Mouse (Mus musculus) forebrain, embryonic 12.5 days (tissue): ENCODE data around the gene Klhl35. TPM values are rescaled to one million over a fixed set of nuclear protein-coding genes. Genes with fewer than 3 reads are reported as not detected.
"Not testable (repeated sequence)": the region's sequence is repeated elsewhere in the genome, so short reads cannot be mapped to it uniquely, and the experiment has no call there.

Experiments
- ATAC-seq: fragments of 200-750 bp; cut with Nextera tagmentation; 2 replicates; pipeline ENCODE4 v1.8.0; 2017; ENCODE audit warnings: moderate TSS enrichment; ENCODE audit not compliant: low FRiP score
- H3K27ac ChIP-seq: fragments of 300-500 bp; sonication (generic); 2 replicates; pipeline ENCODE4 v1.5.1; 2016; ENCODE audit warnings: mild to moderate bottlenecking
- H3K27me3 ChIP-seq: fragments of 300-500 bp; sonication (generic); 2 replicates; pipeline ENCODE4 v1.6.1; 2016; ENCODE audit warnings: mild to moderate bottlenecking
- H3K36me3 ChIP-seq: fragments of 300-500 bp; sonication (generic); replicated peaks from 2 replicates; pipeline ENCODE4 v1.6.1; 2016; ENCODE audit warnings: mild to moderate bottlenecking
- H3K4me1 ChIP-seq: fragments of 300-500 bp; sonication (generic); 2 replicates; pipeline ENCODE4 v1.6.1; 2016
- H3K4me2 ChIP-seq: fragments of 300-500 bp; sonication (generic); 2 replicates; pipeline ENCODE4 v1.6.1; 2016; ENCODE audit warnings: mild to moderate bottlenecking, moderate library complexity
- H3K4me3 ChIP-seq: fragments of 300-500 bp; sonication (generic); replicated peaks from 2 replicates; pipeline ENCODE4 v1.5.1; 2016; ENCODE audit warnings: mild to moderate bottlenecking
- H3K9ac ChIP-seq: fragments of 300-500 bp; sonication (generic); 2 replicates; pipeline ENCODE4 v1.6.1; 2016; ENCODE audit warnings: mild to moderate bottlenecking
- H3K9me3 ChIP-seq: fragments of 300-500 bp; sonication (generic); 2 replicates; pipeline ENCODE4 v1.6.1; 2016
- WGBS: fragments of 180-500 bp; shearing (Covaris S2); methylation state at CpG from one replicate; pipeline ENCODE4 v1.1.7; 2016; 5-methylcytosine and 5-hydroxymethylcytosine counted together
- polyA plus RNA-seq: library from polyadenylated mRNA; unstranded; fragments of >200 nt; fragmentation: Nextera tagmentation; extraction: Ambion mirVana; gene quantifications from 2 replicates; pipeline ENCODE4 v1.2.1, GENCODE M21; 2016

Klhl35 gene
- polyA plus RNA-seq, 1 experiment from 2014 or later, result 6.8 TPM

DNA sequence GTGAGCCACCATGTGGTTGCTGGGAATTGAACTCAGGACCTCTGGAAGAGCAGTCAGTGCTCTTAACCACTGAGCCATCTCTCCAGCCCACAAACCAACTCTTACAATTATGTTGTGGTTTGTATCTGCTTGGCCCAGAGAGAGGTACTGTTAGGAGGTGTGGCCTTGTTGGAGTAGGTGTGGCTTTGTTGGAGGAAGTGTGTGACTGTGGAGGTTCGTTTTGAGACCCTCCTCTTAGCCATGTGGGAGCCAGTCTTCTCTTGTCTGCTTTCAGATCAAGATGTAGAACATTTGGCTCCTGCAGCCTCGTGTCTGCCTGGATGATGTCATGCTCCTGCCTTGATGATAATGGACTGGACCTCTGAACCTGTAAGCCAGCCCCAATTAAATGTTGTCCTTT is 42.4 kb downstream of the Klhl35 start:
- not testable (repeated sequence) for H3K4me2 ChIP-seq, H3K4me3 ChIP-seq, H3K27ac ChIP-seq, H3K27me3 ChIP-seq, H3K4me1 ChIP-seq, H3K9ac ChIP-seq, H3K36me3 ChIP-seq, ATAC-seq, H3K9me3 ChIP-seq
- WGBS, result 21% methylated on average over 2 of the region's 2 CpGs

DNA sequence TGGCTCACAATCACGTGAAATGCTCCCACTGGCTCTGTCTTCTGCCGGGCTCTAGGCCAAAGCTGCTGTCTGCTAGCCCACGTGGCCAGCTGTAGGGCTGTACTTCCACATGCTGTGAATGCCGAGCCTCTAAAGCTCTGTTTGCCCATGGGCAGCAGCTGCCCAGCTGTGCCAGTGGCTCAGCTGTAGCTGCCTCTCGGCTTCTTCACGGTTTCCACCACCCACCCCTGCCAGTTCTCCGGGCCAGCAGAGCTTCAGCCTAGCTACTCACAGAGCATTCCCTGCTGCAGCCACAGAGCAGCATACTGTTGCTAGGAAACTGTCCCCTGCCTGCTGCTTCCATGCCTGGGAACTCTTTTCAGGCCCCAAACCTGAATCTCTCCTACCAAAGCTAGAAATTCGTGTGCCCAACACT is 44.3 kb downstream of the Klhl35 start:
- Histone ChIP-seq H3K9me3 (0 out of 2 replicates have a peak, but pooled peaks cover 3% of the 10 kb centered on the region), H3K4me3 (no peak overlapping the region), H3K27ac (no peak overlapping the region), H3K36me3 (no peaks in the 10 kb centered on the region), H3K4me1 (peaks cover 5% of the 10 kb centered on the region), H3K4me2 (peak overlapping the region; percentile 33), H3K9ac (0 out of 2 replicates have a peak overlapping the region, but pooled peaks have one; percentile 2), H3K27me3 (no peaks in the 10 kb centered on the region; the same call in 1 of the 2 replicates)
- 11% methylated on average over 8 of the region's 8 CpGs for WGBS
- ATAC-seq, result no peak

DNA sequence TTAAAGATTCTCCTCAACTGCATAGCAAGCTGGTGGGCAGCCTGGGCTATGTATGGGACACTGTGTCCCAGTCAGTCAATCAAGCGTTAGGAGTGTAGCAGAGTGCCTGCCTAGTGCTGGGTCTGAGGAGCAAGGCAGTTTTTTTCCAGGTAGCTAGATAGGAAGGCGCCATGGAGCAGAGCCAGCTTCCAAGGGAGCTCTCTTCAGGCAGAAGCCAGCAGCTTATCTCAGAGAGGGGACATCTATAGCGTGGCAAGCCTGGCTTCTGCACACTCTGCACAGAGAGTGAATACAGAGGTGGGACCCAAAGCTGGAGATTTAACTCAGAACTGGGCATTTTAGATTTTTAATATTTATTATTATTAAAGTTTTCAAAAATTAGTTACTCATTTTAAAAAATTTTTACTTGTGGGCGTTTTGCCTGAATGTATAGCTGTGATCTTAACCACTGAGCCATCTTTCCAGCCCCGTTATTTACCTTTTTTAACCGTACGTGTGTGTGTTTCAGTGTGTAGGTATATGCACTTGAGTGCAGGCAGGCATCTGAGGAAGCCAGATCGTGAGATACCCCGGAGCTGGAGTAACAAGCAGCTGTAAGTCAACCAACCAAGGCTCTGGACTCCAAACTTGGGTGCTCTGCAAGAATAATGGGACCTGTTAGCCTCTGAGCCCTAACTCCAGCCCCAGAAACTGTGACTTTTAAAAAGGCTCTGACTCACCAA is 50.4 kb downstream of the Klhl35 start:
- no peaks in the 10 kb centered on the region; the same call in 1 of the 2 replicates for H3K27me3 ChIP-seq
- no peak overlapping the region for H3K4me2 ChIP-seq
- H3K9me3 ChIP-seq, result no peaks in the 10 kb centered on the region
- no peak for ATAC-seq
- WGBS, result 85% methylated on average over 9 of the region's 9 CpGs
- no peak overlapping the region for H3K4me3 ChIP-seq
- no peaks in the 10 kb centered on the region for H3K36me3 ChIP-seq
- no peak overlapping the region for H3K9ac ChIP-seq
- H3K4me1 ChIP-seq, result no peaks in the 10 kb centered on the region
- H3K27ac ChIP-seq, result no peak overlapping the region

DNA sequence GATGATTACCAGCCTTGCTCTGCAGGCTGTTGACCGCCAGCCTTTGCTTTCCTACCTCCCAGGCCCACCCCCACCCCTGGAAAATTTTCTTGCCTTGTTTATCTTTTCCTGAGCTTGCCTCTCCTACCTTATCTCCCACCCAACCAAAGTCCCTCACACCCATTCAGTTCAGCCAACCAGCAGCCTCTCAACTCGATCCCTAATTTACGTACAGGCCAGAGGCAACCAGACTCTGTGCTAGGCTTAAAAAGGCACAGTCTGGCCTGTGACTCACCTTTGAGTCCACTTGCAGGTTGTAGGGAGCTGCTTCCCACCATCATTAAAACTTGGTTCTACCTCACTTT is 51.0 kb downstream of the Klhl35 start:
- Histone ChIP-seq H3K9me3 (no peaks in the 10 kb centered on the region), H3K4me3 (no peak overlapping the region), H3K27me3 (no peaks in the 10 kb centered on the region; the same call in 1 of the 2 replicates), H3K36me3 (no peaks in the 10 kb centered on the region), H3K9ac (no peak overlapping the region), H3K4me1 (no peaks in the 10 kb centered on the region), H3K4me2 (no peak overlapping the region), H3K27ac (no peak overlapping the region)
- 91% methylated on average over 3 of the region's 3 CpGs for WGBS
- ATAC-seq, result no peak

DNA sequence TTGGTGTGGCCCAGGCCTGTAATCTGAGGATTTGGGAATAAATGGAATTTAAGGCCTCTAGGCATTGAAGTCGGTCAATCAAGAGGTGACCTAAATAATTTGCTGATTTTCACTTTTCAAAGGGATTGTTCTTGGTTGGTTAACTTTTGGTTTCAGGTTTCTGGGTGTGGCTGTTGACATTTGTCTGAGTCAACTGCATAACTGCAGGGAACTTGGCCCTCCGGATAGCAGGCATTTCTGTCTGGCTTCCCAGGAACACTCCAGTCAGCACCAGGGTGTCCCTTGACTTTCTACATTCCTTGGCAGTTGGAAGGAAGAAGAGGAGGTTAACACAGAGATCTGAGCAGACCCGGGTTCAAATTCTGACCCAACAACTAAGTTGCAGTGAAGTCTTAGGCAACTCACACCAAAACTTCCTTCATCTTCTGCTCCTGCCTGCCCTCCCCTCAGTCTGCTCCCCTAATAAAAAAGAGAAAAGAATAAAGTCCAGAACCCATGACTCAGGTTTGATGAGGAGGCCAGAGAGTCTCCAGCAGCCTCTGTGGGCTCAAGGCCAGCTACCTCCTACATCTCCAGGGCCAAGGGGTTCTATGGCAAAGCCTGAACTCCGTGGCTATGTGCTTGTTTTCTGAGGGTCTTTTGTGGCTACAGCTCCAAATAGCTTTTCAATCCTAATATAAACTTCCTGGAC is 53.3 kb downstream of the Klhl35 start:
- Histone ChIP-seq H3K27me3 (no peaks in the 10 kb centered on the region), H3K9ac (no peak overlapping the region), H3K36me3 (no peaks in the 10 kb centered on the region), H3K27ac (no peak overlapping the region), H3K9me3 (no peaks in the 10 kb centered on the region), H3K4me1 (no peaks in the 10 kb centered on the region), H3K4me3 (no peak overlapping the region), H3K4me2 (no peak overlapping the region)
- no peak for ATAC-seq
- 62% methylated on average over 4 of the region's 4 CpGs for WGBS

DNA sequence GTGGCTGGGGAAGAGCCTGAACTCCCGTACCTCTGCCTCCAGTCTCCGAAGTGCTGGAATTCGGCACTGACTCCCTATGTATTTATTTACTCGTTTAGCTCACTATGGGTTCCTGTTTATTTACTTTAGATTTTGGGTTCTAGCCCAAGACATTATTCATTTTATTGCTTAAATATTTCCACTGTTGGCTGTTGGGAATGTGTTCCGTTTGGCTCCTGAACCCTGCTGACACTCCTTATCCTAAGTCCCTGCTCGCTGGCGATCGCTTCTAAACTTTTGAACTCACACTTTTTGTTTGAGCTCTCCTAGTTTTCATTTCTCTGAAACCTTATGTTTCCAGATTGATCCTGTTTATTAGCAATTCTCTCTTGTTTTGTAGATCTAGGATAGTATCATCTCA is 57.3 kb downstream of the Klhl35 start:
- Histone ChIP-seq H3K4me1 (no peaks in the 10 kb centered on the region), H3K27me3 (no peaks in the 10 kb centered on the region), H3K36me3 (no peaks in the 10 kb centered on the region), H3K9ac (no peak overlapping the region), H3K27ac (no peak overlapping the region), H3K4me2 (no peak overlapping the region), H3K4me3 (no peak overlapping the region), H3K9me3 (no peaks in the 10 kb centered on the region)
- 85% methylated on average over 8 of the region's 8 CpGs for WGBS
- no peak for ATAC-seq

Other genes with a start within 250 kb of the Klhl35 start
- gene Mogat2, start 227.4 kb upstream of the Klhl35 start, polyA plus RNA-seq, result 4.5 and 4.8 TPM in 2 replicates
- 63.5 and 65.1 TPM in 2 replicates for gene Map6, start 198.6 kb upstream of the Klhl35 start, polyA plus RNA-seq
- 425 and 501 TPM in 2 replicates for gene Serpinh1, start 112.8 kb upstream of the Klhl35 start, polyA plus RNA-seq
- 29.9 and 34.4 TPM in 2 replicates for gene Gdpd5, start 84.6 kb upstream of the Klhl35 start, polyA plus RNA-seq
- gene Rps3, start 17.7 kb downstream of the Klhl35 start, polyA plus RNA-seq, result 597 and 603 TPM in 2 replicates
- 10.8 and 12.2 TPM in 2 replicates for gene Arrb1, start 69.5 kb downstream of the Klhl35 start, polyA plus RNA-seq
- 0.38 and 0.53 TPM in 2 replicates for gene Tpbgl, start 161.1 kb downstream of the Klhl35 start, polyA plus RNA-seq
- gene Slco2b1, start 245.3 kb downstream of the Klhl35 start, polyA plus RNA-seq, result 2.2 and 2.4 TPM in 2 replicates